Mouse (Mus musculus): ENCODE measurements at regions not wholly inside any gene's neighbourhood (a gene's known extent, or its start where the extent isn't known, plus 50 kb on each side); places are given as distances from the start of the nearest gene placed in this dataset.
A peak's percentile ranks its signal among the peaks of the same experiment; 100 is the strongest.

GRCm38 (mm10) chr6:26779551-26779950 is 970.5 kb upstream of the Pot1a start:
- no peak for ATAC-seq (replicated peaks in 1 of 2; ENCODE audit: insufficient read depth in 1 of 2, low FRiP score in 2 of 2, low TSS enrichment in 1 of 2, low read depth in 1 of 2, poor library complexity in 2 of 2, severe bottlenecking in 2 of 2)

- no peak for ATAC-seq (replicated peaks in 1 of 2; ENCODE audit: insufficient read depth in 1 of 2, low FRiP score in 2 of 2, low TSS enrichment in 1 of 2, low read depth in 1 of 2, poor library complexity in 2 of 2, severe bottlenecking in 2 of 2)
Observed at GRCm38 (mm10) chr6:26776636-26777035, 967.6 kb upstream of the Pot1a start.

GRCm38 (mm10) chr6:26766846-26767245 is 957.8 kb upstream of the Pot1a start:
- ATAC-seq (replicated peaks in 1 of 2; ENCODE audit: insufficient read depth in 1 of 2, low FRiP score in 2 of 2, low TSS enrichment in 1 of 2, low read depth in 1 of 2, poor library complexity in 2 of 2, severe bottlenecking in 2 of 2), result peak; percentile 95 to 98

- ATAC-seq (replicated peaks in 1 of 2; ENCODE audit: insufficient read depth in 1 of 2, low FRiP score in 2 of 2, low TSS enrichment in 1 of 2, low read depth in 1 of 2, poor library complexity in 2 of 2, severe bottlenecking in 2 of 2), result peak; percentile 28 to 54; a peak in 2 of 4 replicates
Observed at GRCm38 (mm10) chr6:26764727-26765126, 955.7 kb upstream of the Pot1a start.

- no peak for ATAC-seq (replicated peaks in 1 of 2; ENCODE audit: insufficient read depth in 1 of 2, low FRiP score in 2 of 2, low TSS enrichment in 1 of 2, low read depth in 1 of 2, poor library complexity in 2 of 2, severe bottlenecking in 2 of 2)
Observed at GRCm38 (mm10) chr6:26761551-26761950, 952.5 kb upstream of the Pot1a start.
